Mouse (Mus musculus) E14TG2a.4 (cell line): Measurements from ENCODE around the gene Gm4922.

Experiments used
- CTCF ChIP-seq: conservative IDR thresholded peaks from 2 replicates; pipeline ENCODE4 v1.5.1; 2014; ENCODE audit warnings: low read length
- NANOG ChIP-seq: IDR thresholded peaks from 2 replicates; pipeline ENCODE4 v1.6.1; 2014; ENCODE audit warnings: borderline replicate concordance, low read length, mixed read lengths
- POU5F1 ChIP-seq: IDR thresholded peaks from 2 replicates; pipeline ENCODE4 v1.6.1; 2014; ENCODE audit warnings: low read length, borderline replicate concordance

GRCm38 (mm10) chr10:18788601-18789000, 2.0 kb upstream of the Gm4922 start:
- TF ChIP-seq CTCF, result no peak
- no peak for TF ChIP-seq NANOG
- no peak for TF ChIP-seq POU5F1
